Mouse (Mus musculus): ENCODE results near the gene Inpp4b.

DNA sequence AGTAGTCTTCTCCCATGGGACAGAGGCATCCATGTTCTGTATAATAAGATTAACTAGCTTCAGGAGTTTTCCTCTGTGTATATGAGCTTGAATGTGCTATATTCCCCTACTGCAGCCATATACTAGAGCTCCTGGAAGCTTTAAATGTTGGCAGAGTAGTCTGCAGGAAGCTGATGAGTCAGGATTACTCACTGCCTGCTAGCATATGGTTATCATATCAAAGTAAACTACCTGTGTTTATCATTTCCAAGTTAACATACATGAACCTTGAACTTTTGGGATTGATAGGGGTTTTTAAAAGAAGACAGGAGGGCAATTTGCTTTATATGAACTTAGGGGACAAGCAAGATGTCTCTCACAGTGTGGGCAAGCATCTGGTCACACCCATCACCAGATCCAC lies 498.2 kb downstream of the Inpp4b start:
- TF ChIP-seq USF1 (IDR thresholded peaks at IDR 0.05; ENCODE audit: low read depth) (no peak), CTCF (IDR thresholded peaks at IDR 0.05; ENCODE audit: control insufficient read depth, insufficient read depth, insufficient read length) (no peak)

All from C2C12 (cell line).